Mouse (Mus musculus) liver, embryonic 16.5 days (tissue): ENCODE results near the gene Fcrl5. TPM values are rescaled to one million over a fixed set of nuclear protein-coding genes. Genes with fewer than 3 reads are reported as not detected.
"Not testable (repeated sequence)": the region's sequence is repeated elsewhere in the genome, so short reads cannot be mapped to it uniquely, and the experiment has no call there.

Source experiments
- ATAC-seq: fragments of 200-750 bp; cut with Nextera tagmentation; 2 replicates; pipeline ENCODE4 v1.8.0; 2017; ENCODE audit warnings: low read depth, mild to moderate bottlenecking, moderate number of reproducible peaks, moderate library complexity
- H3K27ac ChIP-seq: fragments of 300-500 bp; sonication (generic); 2 replicates; pipeline ENCODE4 v1.5.1; 2014; ENCODE audit warnings: mild to moderate bottlenecking, low read length
- H3K27me3 ChIP-seq: fragments of 300-500 bp; sonication (generic); 2 replicates; pipeline ENCODE4 v1.6.1; 2014; ENCODE audit warnings: low read depth, low read length, mixed read lengths; ENCODE audit not compliant: control insufficient read depth, insufficient read depth
- H3K36me3 ChIP-seq: fragments of 300-500 bp; sonication (generic); 2 replicates; pipeline ENCODE4 v1.6.1; 2014; ENCODE audit warnings: mild to moderate bottlenecking; ENCODE audit not compliant: control insufficient read depth, insufficient read depth
- H3K4me1 ChIP-seq: fragments of 300-500 bp; sonication (generic); 2 replicates; pipeline ENCODE4 v1.6.1; 2014; ENCODE audit warnings: low read depth, low read length, mixed read lengths; ENCODE audit not compliant: control insufficient read depth
- H3K4me2 ChIP-seq: fragments of 300-500 bp; sonication (generic); 2 replicates; pipeline ENCODE4 v1.6.1; 2014; ENCODE audit warnings: low read depth, low read length, mixed read lengths
- H3K4me3 ChIP-seq: fragments of 300-500 bp; sonication (generic); 2 replicates; pipeline ENCODE4 v1.5.1; 2014; ENCODE audit warnings: low read depth, mild to moderate bottlenecking, low read length
- H3K9ac ChIP-seq: fragments of 300-500 bp; sonication (generic); 2 replicates; pipeline ENCODE4 v1.6.1; 2014; ENCODE audit warnings: low read depth, low read length
- H3K9me3 ChIP-seq: fragments of 300-500 bp; sonication (generic); replicated peaks from 2 replicates; pipeline ENCODE4 v1.6.1; 2016; ENCODE audit warnings: low read length; ENCODE audit not compliant: control insufficient read depth
- WGBS: fragments of 180-500 bp; shearing (Covaris S2); extraction: QIAGEN DNeasy Blood & Tissue Kit; methylation state at CpG from one replicate; pipeline ENCODE4 v1.1.7; 2014; ENCODE audit not compliant: insufficient replicate concordance; 5-methylcytosine and 5-hydroxymethylcytosine counted together
- polyA plus RNA-seq: library from polyadenylated mRNA; unstranded; fragments of >200 nt; fragmentation: Nextera tagmentation; extraction: Ambion mirVana; gene quantifications from 2 replicates; pipeline ENCODE4 v1.2.1, GENCODE M21; 2015

Gene Fcrl5
- polyA plus RNA-seq, 1 experiment from 2014 or later: not detected

- H3K9me3 ChIP-seq: no peaks in the 10 kb centered on the region
- H3K36me3 ChIP-seq: no peaks in the 10 kb centered on the region
- H3K4me1 ChIP-seq: no peaks in the 10 kb centered on the region
- ATAC-seq: no peak
- H3K4me2 ChIP-seq: no peak overlapping the region
- WGBS: 52% methylated on average over 1 of the region's 1 CpGs
- H3K9ac ChIP-seq: no peak overlapping the region
- H3K27ac ChIP-seq: no peak overlapping the region
- H3K4me3 ChIP-seq: no peak overlapping the region
- no peaks in the 10 kb centered on the region for H3K27me3 ChIP-seq
These were observed 14.9 kb upstream of the Fcrl5 start for GRCm38 (mm10) chr3:87420645-87421044.

GRCm38 (mm10) chr3:87422386-87422910 is 13.1 kb upstream of the Fcrl5 start:
- no peaks in the 10 kb centered on the region for H3K36me3 ChIP-seq

GRCm38 (mm10) chr3:87440586-87440985 is 5.0 kb downstream of the Fcrl5 start:
- H3K4me2 ChIP-seq: no peak overlapping the region
- H3K27me3 ChIP-seq: no peaks in the 10 kb centered on the region
- H3K4me1 ChIP-seq: no peaks in the 10 kb centered on the region
- no peaks in the 10 kb centered on the region for H3K9me3 ChIP-seq
- H3K4me3 ChIP-seq: no peak overlapping the region
- 45% methylated on average over 1 of the region's 1 CpGs for WGBS
- no peak for ATAC-seq
- H3K36me3 ChIP-seq: no peaks in the 10 kb centered on the region
- H3K27ac ChIP-seq: no peak overlapping the region
- H3K9ac ChIP-seq: no peak overlapping the region

More at GRCm38 (mm10) chr3:87422386-87422910, 13.1 kb upstream of the Fcrl5 start:
- Histone ChIP-seq H3K27ac (no peak overlapping the region), H3K9me3 (no peaks in the 10 kb centered on the region), H3K4me1 (no peaks in the 10 kb centered on the region), H3K4me3 (no peak overlapping the region), H3K4me2 (no peak overlapping the region), H3K27me3 (no peaks in the 10 kb centered on the region), H3K9ac (no peak overlapping the region)
- ATAC-seq: no peak
- WGBS: 57% methylated on average over 4 of the region's 4 CpGs

GRCm38 (mm10) chr3:87443968-87444367 is 8.4 kb downstream of the Fcrl5 start:
- Histone ChIP-seq H3K27me3 (no peaks in the 10 kb centered on the region), H3K36me3 (no peaks in the 10 kb centered on the region), H3K4me1 (no peaks in the 10 kb centered on the region), H3K4me2 (no peak overlapping the region), H3K9me3 (no peaks in the 10 kb centered on the region), H3K27ac (no peak overlapping the region), H3K4me3 (no peak overlapping the region), H3K9ac (no peak overlapping the region)
- ATAC-seq: no peak
- WGBS: 52% methylated on average over 6 of the region's 6 CpGs

DNA sequence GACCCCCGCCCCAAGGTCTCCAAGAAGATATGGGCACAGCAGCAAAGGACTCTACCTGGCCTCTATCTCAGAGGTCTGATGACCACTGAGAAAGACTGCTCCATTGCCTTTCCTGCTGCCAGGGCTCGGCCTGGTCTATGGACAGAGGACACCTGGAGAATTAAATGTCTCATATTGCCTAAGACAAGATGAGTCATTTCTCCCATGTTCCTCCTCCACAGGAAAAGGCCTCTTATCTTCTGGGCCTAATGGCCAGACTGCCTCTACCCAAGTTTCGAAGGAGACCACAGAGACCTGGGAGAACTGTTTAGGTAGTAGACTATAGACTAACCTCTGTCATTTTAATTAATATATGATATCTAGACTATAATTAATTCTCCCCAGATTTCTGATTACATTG is 29.9 kb downstream of the Fcrl5 start:
- H3K36me3 ChIP-seq: no peaks in the 10 kb centered on the region
- H3K27me3 ChIP-seq: no peaks in the 10 kb centered on the region
- WGBS: 45% methylated on average over 3 of the region's 3 CpGs
- no peak overlapping the region for H3K4me2 ChIP-seq
- H3K9ac ChIP-seq: no peak overlapping the region
- no peak overlapping the region for H3K27ac ChIP-seq
- no peaks in the 10 kb centered on the region for H3K9me3 ChIP-seq
- no peak overlapping the region for H3K4me3 ChIP-seq
- no peak for ATAC-seq
- no peaks in the 10 kb centered on the region for H3K4me1 ChIP-seq

- Histone ChIP-seq H3K4me3 (no peak overlapping the region), H3K4me1 (no peaks in the 10 kb centered on the region), H3K9me3 (no peaks in the 10 kb centered on the region), H3K36me3 (no peaks in the 10 kb centered on the region), H3K27ac (no peak overlapping the region), H3K27me3 (no peaks in the 10 kb centered on the region), H3K9ac (no peak overlapping the region), H3K4me2 (no peak overlapping the region)
- no peak for ATAC-seq
- 39% methylated on average over 6 of the region's 6 CpGs for WGBS
These were observed 31.4 kb downstream of the Fcrl5 start for GRCm38 (mm10) chr3:87467011-87467410.

- H3K27me3 ChIP-seq: no peaks in the 10 kb centered on the region
- H3K36me3 ChIP-seq: no peaks in the 10 kb centered on the region
- WGBS: 59% methylated on average over 9 of the region's 9 CpGs
- H3K9me3 ChIP-seq: no peaks in the 10 kb centered on the region
- H3K9ac ChIP-seq: no peak overlapping the region
- H3K4me2 ChIP-seq: no peak overlapping the region
- no peak for ATAC-seq
- no peaks in the 10 kb centered on the region for H3K4me1 ChIP-seq
- no peak overlapping the region for H3K27ac ChIP-seq
- no peak overlapping the region for H3K4me3 ChIP-seq
These were observed 31.8 kb downstream of the Fcrl5 start for GRCm38 (mm10) chr3:87467416-87467815.

DNA sequence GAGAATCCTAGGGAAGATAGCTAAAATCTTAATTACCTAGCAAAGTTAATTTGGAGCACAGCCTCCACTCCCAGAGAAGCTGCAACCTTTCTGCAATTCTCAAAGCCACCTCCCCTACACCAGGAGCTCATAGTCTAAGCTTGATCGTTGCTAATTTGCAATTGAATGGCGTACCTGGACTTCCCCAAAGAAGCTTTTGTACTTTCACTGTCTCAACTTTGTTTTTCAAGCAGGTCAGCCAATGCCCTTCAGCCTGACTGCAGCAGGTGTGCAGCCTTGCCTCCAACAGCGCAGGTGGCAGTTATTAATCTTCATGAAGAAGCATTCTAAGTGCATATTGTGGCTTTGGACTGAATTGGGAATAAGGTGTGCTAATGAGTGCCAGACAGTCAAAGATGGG is 42.4 kb downstream of the Fcrl5 start:
- 68% methylated on average over 3 of the region's 3 CpGs for WGBS
- H3K4me3 ChIP-seq, ATAC-seq, H3K27ac ChIP-seq, H3K4me2 ChIP-seq, H3K9ac ChIP-seq, H3K9me3 ChIP-seq, H3K27me3 ChIP-seq, H3K36me3 ChIP-seq, H3K4me1 ChIP-seq: not testable (repeated sequence)

DNA sequence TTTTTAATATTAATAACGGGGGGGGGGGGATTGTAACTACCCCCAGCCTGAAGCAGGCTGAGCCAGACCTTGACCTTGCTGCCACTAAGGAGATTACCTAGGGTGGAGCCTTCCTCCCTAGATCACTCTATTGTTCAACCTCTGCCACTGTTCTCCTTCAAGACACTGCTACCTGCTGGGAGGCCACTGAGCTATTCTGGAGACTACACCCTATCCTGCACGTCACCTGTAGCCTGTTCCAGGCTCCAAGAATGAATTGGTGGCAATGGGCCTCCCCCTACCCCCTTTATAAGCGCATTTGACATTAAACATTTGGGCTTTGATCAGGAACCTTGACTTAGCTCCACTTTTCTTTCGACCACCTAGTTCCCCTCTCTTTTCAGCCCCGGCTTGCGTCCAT is 43.0 kb downstream of the Fcrl5 start:
- H3K9ac ChIP-seq, ATAC-seq, H3K9me3 ChIP-seq, H3K4me2 ChIP-seq, H3K4me1 ChIP-seq, H3K27ac ChIP-seq, H3K4me3 ChIP-seq, H3K36me3 ChIP-seq, H3K27me3 ChIP-seq: not testable (repeated sequence)
- 65% methylated on average over 6 of the region's 6 CpGs for WGBS
